Mouse (Mus musculus): ENCODE results near the gene Rfc4.
"Not testable (repeated sequence)": the region's sequence is repeated elsewhere in the genome, so short reads cannot be mapped to it uniquely, and the experiment has no call there.

Rfc4 gene

DNA sequence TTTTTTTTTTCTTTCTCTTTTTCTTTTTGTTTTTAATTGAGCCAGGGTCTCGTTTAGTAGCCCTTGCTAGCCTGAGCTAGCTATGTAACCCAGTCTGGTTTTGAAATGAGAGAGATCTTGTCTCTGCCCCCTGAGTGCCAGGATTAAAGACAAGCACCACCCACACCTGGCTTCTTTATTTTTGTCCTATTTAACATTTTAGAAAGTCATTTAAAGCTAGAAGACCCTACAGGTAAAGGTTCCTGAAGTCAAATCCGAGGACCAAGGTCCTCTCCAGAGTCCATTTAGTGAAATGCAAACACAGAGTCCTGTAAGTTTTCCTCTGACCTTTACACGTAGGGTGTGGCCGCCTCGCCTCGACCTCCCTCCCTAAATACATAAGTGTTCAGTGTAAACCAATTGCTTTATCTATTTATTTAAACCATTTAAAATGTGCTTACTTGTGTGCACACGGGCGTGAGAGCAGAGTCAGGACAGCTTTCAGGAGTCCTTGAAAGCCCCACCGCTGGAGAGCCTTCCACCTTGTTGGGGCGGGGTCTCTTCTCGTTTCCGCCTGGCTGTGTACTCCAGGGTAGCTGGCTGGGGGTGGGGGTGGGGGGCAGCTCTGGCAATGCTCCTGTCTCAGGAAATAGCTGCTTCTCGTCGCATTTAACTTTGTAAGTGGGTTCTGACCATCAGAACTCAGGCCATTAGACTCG is 25.0 kb downstream of the Rfc4 start:
- no peak for DNase-seq (ENCODE audit: low spot score)

DNA sequence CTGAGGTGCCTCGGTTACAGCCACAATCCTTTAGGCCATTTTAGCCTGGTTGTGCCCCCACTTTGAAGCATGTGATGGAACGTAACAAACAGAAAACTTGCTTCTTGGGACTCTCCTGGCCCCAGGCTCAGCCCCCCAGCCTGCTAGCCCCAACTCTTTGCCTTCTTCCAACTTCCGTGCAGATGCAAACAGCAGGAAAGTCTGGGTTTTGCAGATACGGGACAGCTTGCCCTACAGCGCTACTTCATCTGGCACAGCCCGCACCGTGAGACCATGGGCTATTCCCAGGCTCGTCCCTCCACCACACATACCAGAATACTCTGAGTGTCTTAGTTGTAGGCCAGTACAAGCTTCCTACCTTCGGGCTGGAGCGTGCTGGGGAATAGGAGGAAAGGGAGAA is 26.9 kb downstream of the Rfc4 start:
- DNase-seq (ENCODE audit: low spot score), result no peak

- no peak for DNase-seq (ENCODE audit: low spot score)
Measured at GRCm38 (mm10) chr16:23100099-23100575, 27.4 kb downstream of the Rfc4 start.

- no peak for DNase-seq (ENCODE audit: low spot score)
Measured at GRCm38 (mm10) chr16:23099632-23100031, 27.9 kb downstream of the Rfc4 start.

GRCm38 (mm10) chr16:23098105-23098452 is 29.5 kb downstream of the Rfc4 start:
- not testable (repeated sequence) for DNase-seq (ENCODE audit: low spot score)

DNA sequence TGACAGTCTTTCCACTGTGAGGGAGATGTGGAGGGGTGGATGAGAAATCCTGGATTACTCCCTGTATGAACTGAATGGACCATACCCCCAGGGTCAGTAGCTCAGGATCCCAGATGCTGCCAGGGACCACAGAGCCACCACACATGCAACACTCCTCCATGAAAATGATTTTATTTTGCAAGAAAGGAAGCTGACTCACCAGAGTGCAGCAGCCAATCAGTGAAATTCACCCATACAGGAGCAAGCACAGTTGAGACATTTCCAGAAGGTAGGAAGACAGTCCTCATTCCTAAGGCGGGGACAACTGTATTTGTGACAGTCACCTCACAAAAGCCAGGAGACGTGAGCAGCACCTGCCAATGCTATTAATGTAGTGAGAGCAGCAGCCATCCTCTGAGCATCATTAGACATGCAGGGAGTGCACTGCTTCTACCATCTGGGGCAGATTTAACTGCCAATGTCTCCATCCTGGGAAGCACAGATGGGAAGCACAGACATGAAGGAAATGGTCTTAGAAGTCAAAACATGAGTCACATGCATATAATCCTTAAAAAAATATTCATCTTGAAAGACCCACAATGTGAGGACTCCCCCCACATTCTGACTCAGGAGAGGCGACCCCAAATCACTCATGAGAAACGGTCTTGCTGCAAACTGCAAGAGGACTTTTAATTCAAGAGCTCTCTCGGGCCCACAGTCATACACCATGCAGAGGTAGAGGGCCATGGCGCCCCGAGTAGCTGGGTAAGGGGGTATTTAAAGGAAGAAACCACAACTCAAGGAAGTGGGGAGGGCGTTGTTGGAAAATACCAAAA is 30.0 kb downstream of the Rfc4 start:
- not testable (repeated sequence) for DNase-seq (ENCODE audit: low spot score)

GRCm38 (mm10) chr16:23096886-23097285 is 30.7 kb downstream of the Rfc4 start:
- not testable (repeated sequence) for DNase-seq (ENCODE audit: low spot score)

GRCm38 (mm10) chr16:23095581-23095980 is 32.0 kb downstream of the Rfc4 start:
- not testable (repeated sequence) for DNase-seq (ENCODE audit: low spot score)

DNA sequence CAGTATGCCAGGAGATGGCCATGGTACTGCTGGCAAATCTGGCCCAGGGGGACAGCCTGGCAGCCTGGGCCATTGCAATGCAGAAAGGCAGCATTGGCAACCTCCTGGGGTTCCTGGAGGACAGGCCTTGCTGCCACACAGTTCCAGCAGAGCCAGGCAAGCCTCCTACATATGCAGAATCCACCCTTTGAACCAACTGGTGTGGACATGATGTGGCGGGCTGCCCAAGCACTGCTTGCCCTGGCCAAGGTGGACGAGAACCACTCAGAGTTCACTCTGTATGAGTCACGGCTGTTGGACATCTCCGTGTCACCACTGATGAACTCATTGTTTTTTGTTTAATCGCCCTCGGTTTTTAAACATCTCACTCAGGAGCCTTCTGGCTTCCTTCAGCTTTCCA is 33.4 kb downstream of the Rfc4 start:
- no peak for DNase-seq (ENCODE audit: low spot score)

GRCm38 (mm10) chr16:23093321-23093953 is 34.1 kb downstream of the Rfc4 start:
- DNase-seq (ENCODE audit: low spot score), result no peak

DNA sequence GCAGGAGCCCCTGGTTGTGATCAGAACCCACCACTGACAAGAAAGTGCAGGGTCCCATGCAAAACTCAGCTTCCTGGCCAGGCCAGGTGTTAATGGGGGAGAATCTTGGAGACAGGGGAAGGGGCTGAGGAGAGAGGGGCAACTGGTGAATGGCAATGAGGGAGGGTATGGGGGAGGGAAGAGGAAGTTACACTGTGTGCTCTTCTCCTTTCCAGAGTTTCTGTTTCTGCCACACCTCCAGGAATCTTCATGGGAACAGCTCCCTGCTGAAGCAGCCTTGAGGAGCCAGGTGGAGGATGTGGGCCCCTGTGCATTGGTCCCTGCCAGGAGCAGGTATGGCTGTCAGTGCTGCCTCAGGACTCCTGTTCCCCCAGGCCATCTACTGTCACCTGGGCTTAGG is 36.2 kb downstream of the Rfc4 start:
- not testable (repeated sequence) for DNase-seq (ENCODE audit: low spot score)

- not testable (repeated sequence) for DNase-seq (ENCODE audit: low spot score)
Measured at GRCm38 (mm10) chr16:23088491-23088890, 39.0 kb downstream of the Rfc4 start.

- not testable (repeated sequence) for DNase-seq (ENCODE audit: low spot score)
Measured at GRCm38 (mm10) chr16:23087712-23088111, 39.8 kb downstream of the Rfc4 start.

GRCm38 (mm10) chr16:23087159-23087558 is 40.4 kb downstream of the Rfc4 start:
- not testable (repeated sequence) for DNase-seq (ENCODE audit: low spot score)

GRCm38 (mm10) chr16:23077516-23077915 is 50.0 kb downstream of the Rfc4 start:
- not testable (repeated sequence) for DNase-seq (ENCODE audit: low spot score)

Measured in ovary, adult 18-20 months (tissue).